ENCODE assay signal across 15 mouse cellular contexts in the genomic region with DNA sequence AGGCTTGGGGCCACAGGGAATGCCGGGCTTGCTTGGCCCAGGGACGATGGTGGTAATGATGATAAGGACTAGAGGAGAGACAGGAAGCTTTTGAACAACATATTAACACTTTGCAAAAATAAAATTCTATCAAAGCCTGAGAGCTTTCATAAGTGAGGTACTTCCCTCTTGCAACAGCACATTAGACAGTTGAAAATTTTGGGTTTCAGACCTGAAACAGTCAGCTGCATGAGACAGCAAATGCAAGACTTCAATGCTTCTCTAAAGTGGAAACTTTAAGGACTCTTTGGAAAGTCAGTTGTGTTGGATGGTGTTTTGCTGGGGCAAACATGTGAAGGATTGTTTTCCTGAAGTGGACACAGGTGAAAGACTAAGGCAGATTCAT. TPM values are rescaled to one million over a fixed set of nuclear protein-coding genes. Genes with fewer than 3 reads are reported as not detected.
"Had no signal": no experiment of that assay in that cellular context is flagged by ENCODE, and none has a peak within 500 bp of the region (broad histone marks: within the 10 kb centered on the region; RNA-seq: fewer than 3 reads in every experiment).

No protein-coding gene starts in this region.

- H3K27me3 ChIP-seq: kidney, embryonic 15.5 days; limb, embryonic 13.5 days; liver, embryonic 12.5 days; liver, embryonic 15.5 days; lung, embryonic 15.5 days; midbrain, embryonic 12.5 days; neural tube, embryonic 12.5 days had no signal

- DNase-seq: liver; lung, adult 18-20 months; thymus, adult 18-20 months; thymus, postnatal 36 days had no signal

- H3K4me3 ChIP-seq: kidney, embryonic 15.5 days; limb, embryonic 10.5 days; limb, embryonic 13.5 days; liver, embryonic 12.5 days; liver, embryonic 15.5 days; lung, embryonic 15.5 days; midbrain, embryonic 12.5 days; neural tube, embryonic 12.5 days had no signal

- ATAC-seq: liver, embryonic 12.5 days had no signal

- H3K9ac ChIP-seq: kidney, embryonic 15.5 days; limb, embryonic 13.5 days; liver, embryonic 12.5 days; liver, embryonic 15.5 days; lung, embryonic 15.5 days; midbrain, embryonic 12.5 days; neural tube, embryonic 12.5 days had no signal

- H3K4me2 ChIP-seq: kidney, embryonic 15.5 days; limb, embryonic 13.5 days; liver, embryonic 12.5 days; liver, embryonic 15.5 days; lung, embryonic 15.5 days; midbrain, embryonic 12.5 days; neural tube, embryonic 12.5 days had no signal

- H3K4me1 ChIP-seq: kidney, embryonic 15.5 days; limb, embryonic 10.5 days; limb, embryonic 13.5 days; liver, embryonic 12.5 days; liver, embryonic 15.5 days; lung, embryonic 15.5 days; midbrain, embryonic 12.5 days; neural tube, embryonic 12.5 days had no signal

- H3K36me3 ChIP-seq: kidney, embryonic 15.5 days; limb, embryonic 10.5 days; limb, embryonic 13.5 days; liver, embryonic 12.5 days; liver, embryonic 15.5 days; lung, embryonic 15.5 days; midbrain, embryonic 12.5 days; neural tube, embryonic 12.5 days had no signal

- H3K9me3 ChIP-seq: kidney, embryonic 15.5 days; limb, embryonic 10.5 days; limb, embryonic 13.5 days; liver, embryonic 12.5 days; liver, embryonic 15.5 days; lung, embryonic 15.5 days; midbrain, embryonic 12.5 days; neural tube, embryonic 12.5 days had no signal

- H3K27ac ChIP-seq: kidney, embryonic 15.5 days; limb, embryonic 10.5 days; limb, embryonic 13.5 days; liver, embryonic 12.5 days; liver, embryonic 15.5 days; lung, embryonic 15.5 days; midbrain, embryonic 12.5 days; neural tube, embryonic 12.5 days had no signal

RNA-seq across cellular contexts. Expression of gene Gm14085, which starts 48.1 kb away (rescaled TPM):
- total RNA-seq: layer of hippocampus, postnatal 25 days; left cerebral cortex, adult 18-20 months had no signal
- polyA plus RNA-seq: limb, embryonic 10.5 days; limb, embryonic 13.5 days; liver, embryonic 12.5 days; lung, embryonic 15.5 days; midbrain, embryonic 12.5 days; neural tube, embryonic 12.5 days; urinary bladder, adult 2 months had no signal
